In the genomic region with DNA sequence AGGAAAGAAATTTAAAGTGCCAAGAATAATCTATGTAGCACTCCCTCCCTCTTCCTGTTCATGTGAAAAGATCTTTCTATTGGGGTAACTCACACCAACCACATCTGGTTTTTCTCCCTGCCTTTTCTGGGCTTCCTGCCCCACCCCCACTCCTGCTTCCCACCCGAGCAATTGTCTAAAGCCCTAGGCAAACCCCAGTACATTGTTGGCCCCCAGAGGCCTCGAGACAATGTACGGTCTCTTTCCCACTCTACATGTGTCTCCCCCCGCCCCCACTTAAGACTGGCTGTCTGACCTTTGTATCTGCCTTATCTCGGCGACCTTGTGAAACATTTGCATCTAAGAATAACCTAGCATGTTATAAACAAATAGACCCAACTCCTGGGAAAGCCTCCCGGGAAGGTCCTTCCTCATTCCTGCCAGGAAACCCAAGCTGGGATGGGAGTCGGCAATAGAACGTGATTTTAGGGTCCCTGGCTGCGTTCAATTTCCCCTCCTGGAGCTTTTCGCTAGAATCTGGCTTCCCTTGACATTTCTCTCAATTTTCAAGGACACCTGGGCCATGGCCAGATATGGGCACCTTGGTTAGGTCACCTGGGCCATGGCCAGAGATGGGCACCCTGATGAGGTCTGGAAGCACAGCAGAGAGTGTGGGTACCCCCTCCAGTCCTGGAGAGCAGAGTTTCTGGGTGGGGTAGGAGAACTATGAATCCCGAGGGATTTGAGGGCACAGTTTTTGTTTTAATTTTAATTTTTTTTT, we compare ENCODE assay signal across 8 mouse cellular contexts.
DNase-seq lines count a peak whose midpoint lies in the region; ATAC-seq and TF ChIP-seq lines count a peak whose summit lies in the region.

No protein-coding gene starts in this region.

- TF ChIP-seq CTCF in lung, embryonic 14.5 days (IDR thresholded peaks at IDR 0.05; ENCODE audit: low read depth) = no peak
- no peak for TF ChIP-seq CTCF in lung, adult 2 months (IDR thresholded peaks at IDR 0.05; ENCODE audit: insufficient read depth, low read length)

- peak overlapping the region; percentile 96 for H3K27ac ChIP-seq in lung, embryonic 14.5 days (ENCODE audit: low read depth)
- H3K27ac ChIP-seq in heart, embryonic 12.5 days (ENCODE audit: poor library complexity, severe bottlenecking) = peak overlapping the region; percentile 78
- peak overlapping the region; percentile 63 for H3K27ac ChIP-seq in stomach, embryonic 15.5 days
- no peak overlapping the region for H3K27ac ChIP-seq in midbrain, embryonic 14.5 days (replicated peaks; ENCODE audit: low read depth, low read length)

- 19% methylated on average over 12 of the region's 12 CpGs for WGBS in lung, embryonic 14.5 days
- WGBS in lung, adult 2 months = 15% methylated on average over 12 of the region's 12 CpGs
- WGBS in heart, embryonic 12.5 days = 25% methylated on average over 12 of the region's 12 CpGs
- 21% methylated on average over 12 of the region's 12 CpGs for WGBS in stomach, embryonic 15.5 days
- 60% methylated on average over 12 of the region's 12 CpGs for WGBS in midbrain, embryonic 14.5 days

- peak; percentile 72 for ATAC-seq in lung, embryonic 14.5 days (ENCODE audit: insufficient read depth)
- peak; percentile 85 for ATAC-seq in heart, embryonic 12.5 days (ENCODE audit: insufficient number of reproducible peaks, low FRiP score)
- ATAC-seq in stomach, embryonic 15.5 days (ENCODE audit: insufficient read depth, low FRiP score, low read depth) = peak; percentile 74
- no peak for ATAC-seq in midbrain, embryonic 14.5 days (ENCODE audit: low FRiP score, low TSS enrichment)

- peak overlapping the region; percentile 29 for H3K4me2 ChIP-seq in lung, embryonic 14.5 days
- H3K4me2 ChIP-seq in heart, embryonic 12.5 days = peak overlapping the region; percentile 32
- peak overlapping the region; percentile 17 for H3K4me2 ChIP-seq in stomach, embryonic 15.5 days
- no peak overlapping the region for H3K4me2 ChIP-seq in midbrain, embryonic 14.5 days (ENCODE audit: low read length)

- H3K4me1 ChIP-seq in lung, embryonic 14.5 days (ENCODE audit: insufficient read depth) = peaks cover 23% of the 10 kb centered on the region
- peaks cover 15% of the 10 kb centered on the region for H3K4me1 ChIP-seq in lung, adult 2 months (ENCODE audit: control insufficient read depth, insufficient read depth, low read length)
- peaks cover 19% of the 10 kb centered on the region for H3K4me1 ChIP-seq in heart, embryonic 12.5 days (replicated peaks)
- peaks cover 15% of the 10 kb centered on the region for H3K4me1 ChIP-seq in stomach, embryonic 15.5 days
- H3K4me1 ChIP-seq in midbrain, embryonic 14.5 days (ENCODE audit: control insufficient read depth, insufficient read depth, low read length) = no peaks in the 10 kb centered on the region

- no peaks in the 10 kb centered on the region for H3K36me3 ChIP-seq in lung, embryonic 14.5 days (ENCODE audit: insufficient read depth)
- H3K36me3 ChIP-seq in heart, embryonic 12.5 days = no peaks in the 10 kb centered on the region
- H3K36me3 ChIP-seq in stomach, embryonic 15.5 days = no peaks in the 10 kb centered on the region
- no peaks in the 10 kb centered on the region for H3K36me3 ChIP-seq in midbrain, embryonic 14.5 days (ENCODE audit: control insufficient read depth, insufficient read depth, low read length)

- no peak for TF ChIP-seq POLR2A in lung, adult 2 months (IDR thresholded peaks at IDR 0.05; ENCODE audit: borderline replicate concordance, extremely low read depth, low read depth, low read length)

- no peaks in the 10 kb centered on the region for H3K9me3 ChIP-seq in lung, embryonic 14.5 days (ENCODE audit: low read depth, low read length)
- no peaks in the 10 kb centered on the region for H3K9me3 ChIP-seq in heart, embryonic 12.5 days (replicated peaks)
- no peaks in the 10 kb centered on the region for H3K9me3 ChIP-seq in stomach, embryonic 15.5 days
- H3K9me3 ChIP-seq in midbrain, embryonic 14.5 days (ENCODE audit: control insufficient read depth, low read length) = no peaks in the 10 kb centered on the region

- H3K4me3 ChIP-seq in lung, embryonic 14.5 days (ENCODE audit: low read depth, low read length) = no peak overlapping the region
- H3K4me3 ChIP-seq in lung, adult 2 months (replicated peaks; ENCODE audit: extremely low read depth, low read depth, low read length) = no peak overlapping the region
- H3K4me3 ChIP-seq in heart, embryonic 12.5 days = no peak overlapping the region
- H3K4me3 ChIP-seq in stomach, embryonic 15.5 days (replicated peaks) = no peak overlapping the region
- no peak overlapping the region for H3K4me3 ChIP-seq in midbrain, embryonic 14.5 days (replicated peaks; ENCODE audit: low read depth, low read length)

- no peaks in the 10 kb centered on the region for H3K27me3 ChIP-seq in lung, embryonic 14.5 days (ENCODE audit: insufficient read depth, low read length)
- no peaks in the 10 kb centered on the region for H3K27me3 ChIP-seq in heart, embryonic 12.5 days (replicated peaks)
- no peaks in the 10 kb centered on the region for H3K27me3 ChIP-seq in stomach, embryonic 15.5 days (replicated peaks)
- H3K27me3 ChIP-seq in midbrain, embryonic 14.5 days (ENCODE audit: control insufficient read depth, insufficient read depth, low read length) = no peaks in the 10 kb centered on the region

- DNase-seq in lung, embryonic 14.5 days = no peak
- no peak for DNase-seq in lung, adult 2 months
- DNase-seq in kidney, postnatal 14 days = peak; percentile 55
- no peak for DNase-seq in cerebellum, adult 8-10 months
- DNase-seq in midbrain, embryonic 14.5 days = no peak
- no peak for DNase-seq in cerebellum, postnatal 10 days

- H3K9ac ChIP-seq in lung, embryonic 14.5 days = no peak overlapping the region
- H3K9ac ChIP-seq in heart, embryonic 12.5 days = no peak overlapping the region
- H3K9ac ChIP-seq in stomach, embryonic 15.5 days = no peak overlapping the region
- no peak overlapping the region for H3K9ac ChIP-seq in midbrain, embryonic 14.5 days (replicated peaks; ENCODE audit: low read length)
